Mouse (Mus musculus) forebrain, postnatal 0 days (tissue): ENCODE measurements around the gene Vmn1r4. TPM values are rescaled to one million over a fixed set of nuclear protein-coding genes. Genes with fewer than 3 reads are reported as not detected.

Experiments used
- ATAC-seq: fragments of 200-750 bp; cut with Nextera tagmentation; 2 replicates; pipeline ENCODE4 v1.8.0; 2017; ENCODE audit warnings: mild to moderate bottlenecking, moderate library complexity
- DNase-seq: peaks from one replicate; pipeline ENCODE4 v3.0.0-alpha.2; 2015
- H3K27ac ChIP-seq: fragments of 300-500 bp; sonication (generic); 2 replicates; pipeline ENCODE4 v1.5.1; 2014; ENCODE audit warnings: low read depth, mild to moderate bottlenecking, antibody characterized with exemption, low read length, moderate library complexity, mixed read lengths
- H3K27me3 ChIP-seq: fragments of 300-500 bp; sonication (generic); 2 replicates; pipeline ENCODE4 v1.6.1; 2014; ENCODE audit warnings: mild to moderate bottlenecking, low read length, mixed read lengths; ENCODE audit not compliant: insufficient read depth
- H3K36me3 ChIP-seq: fragments of 300-500 bp; sonication (generic); 2 replicates; pipeline ENCODE4 v1.6.1; 2014; ENCODE audit warnings: mild to moderate bottlenecking, moderate library complexity; ENCODE audit not compliant: insufficient read depth
- H3K4me1 ChIP-seq: fragments of 300-500 bp; sonication (generic); 2 replicates; pipeline ENCODE4 v1.6.1; 2014; ENCODE audit warnings: antibody characterized with exemption; ENCODE audit not compliant: insufficient read depth
- H3K4me2 ChIP-seq: fragments of 300-500 bp; sonication (generic); 2 replicates; pipeline ENCODE4 v1.6.1; 2014; ENCODE audit warnings: low read depth, mild to moderate bottlenecking, moderate library complexity
- H3K4me3 ChIP-seq: fragments of 300-500 bp; sonication (generic); 2 replicates; pipeline ENCODE4 v1.5.1; 2014; ENCODE audit warnings: low read depth, low read length, mixed read lengths
- H3K9ac ChIP-seq: fragments of 300-500 bp; sonication (generic); 2 replicates; pipeline ENCODE4 v1.6.1; 2014; ENCODE audit warnings: mild to moderate bottlenecking
- H3K9me3 ChIP-seq: fragments of 300-500 bp; sonication (generic); 2 replicates; pipeline ENCODE4 v1.6.1; 2016; ENCODE audit warnings: low read length
- CTCF ChIP-seq: sonication (generic); IDR thresholded peaks from 2 replicates; pipeline ENCODE4 v1.5.1; 2016; ENCODE audit warnings: antibody characterized with exemption, control low read depth, low read depth
- WGBS: fragments of 180-500 bp; shearing (Covaris S2); extraction: QIAGEN DNeasy Blood & Tissue Kit; methylation state at CpG from one replicate; pipeline ENCODE4 v1.1.7; 2014; 5-methylcytosine and 5-hydroxymethylcytosine counted together
- polyA plus RNA-seq: library from polyadenylated mRNA; unstranded; fragments of >200 nt; fragmentation: Nextera tagmentation; extraction: Ambion mirVana; gene quantifications from 2 replicates; pipeline ENCODE4 v1.2.1, GENCODE M21; 2015
- total RNA-seq: library from RNA; depleted of rRNA; stranded (reverse); fragments of >200 nt; gene quantifications from 2 replicates; pipeline ENCODE4 v1.2.3, GENCODE M21; 2014

Vmn1r4 gene
- total and polyA plus RNA-seq, 2 experiments from 2014 or later, result 0.73 to 1.00 TPM

GRCm38 (mm10) chr6:56916279-56916678 is 7.5 kb upstream of the Vmn1r4 start:
- Histone ChIP-seq H3K36me3 (no peaks in the 10 kb centered on the region), H3K9ac (no peak overlapping the region), H3K9me3 (no peaks in the 10 kb centered on the region), H3K4me1 (no peaks in the 10 kb centered on the region), H3K4me3 (no peak overlapping the region), H3K4me2 (no peak overlapping the region), H3K27me3 (no peaks in the 10 kb centered on the region), H3K27ac (no peak overlapping the region)
- 95% methylated on average over 2 of the region's 2 CpGs for WGBS
- TF ChIP-seq CTCF, result no peak
- no peak for DNase-seq
- no peak for ATAC-seq

GRCm38 (mm10) chr6:56917578-56918368 is 6.0 kb upstream of the Vmn1r4 start:
- H3K4me2 ChIP-seq, result no peak overlapping the region
- no peak for TF ChIP-seq CTCF

DNA sequence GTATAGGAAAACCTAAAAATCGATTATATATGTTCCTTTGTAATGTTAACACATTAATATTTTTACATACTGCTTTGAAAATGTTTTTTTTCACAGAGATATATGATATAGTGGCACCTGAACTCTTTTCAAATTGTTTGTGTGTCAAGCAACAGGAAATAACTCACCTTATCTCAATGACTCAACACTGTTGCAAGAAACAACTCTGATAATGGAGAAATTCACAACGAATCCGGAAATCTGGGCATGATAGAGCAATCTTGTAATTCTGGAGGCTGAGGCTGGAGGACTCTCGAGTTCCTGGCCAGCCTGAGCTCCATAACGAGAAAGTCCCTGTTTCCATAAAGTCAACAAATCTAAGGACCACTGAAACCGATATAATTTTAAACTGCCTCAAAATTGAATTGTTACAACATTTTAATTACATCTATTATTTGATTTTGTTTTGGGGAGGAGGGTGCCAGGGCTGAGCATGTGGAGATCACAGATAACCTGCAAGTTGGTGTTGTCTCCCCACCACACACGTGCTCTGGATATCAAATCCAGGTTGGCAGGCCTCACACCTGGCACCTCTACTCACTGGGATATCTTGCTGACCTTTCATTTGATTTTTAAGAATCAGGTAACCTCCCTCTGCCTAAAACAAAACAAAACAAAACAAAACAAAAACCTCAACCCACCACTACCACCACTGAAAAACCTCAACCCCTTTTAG is 4.3 kb upstream of the Vmn1r4 start:
- H3K36me3 ChIP-seq, result no peaks in the 10 kb centered on the region
- H3K9ac ChIP-seq, result no peak overlapping the region
- H3K27me3 ChIP-seq, result no peaks in the 10 kb centered on the region
- no peak overlapping the region for H3K27ac ChIP-seq
- TF ChIP-seq CTCF, result no peak
- no peak overlapping the region for H3K4me2 ChIP-seq
- no peak for DNase-seq
- H3K9me3 ChIP-seq, result no peaks in the 10 kb centered on the region
- 91% methylated on average over 7 of the region's 7 CpGs for WGBS
- H3K4me1 ChIP-seq, result peaks cover 11% of the 10 kb centered on the region; the same call in 1 of the 2 replicates
- no peak overlapping the region for H3K4me3 ChIP-seq
- ATAC-seq, result no peak

More at GRCm38 (mm10) chr6:56917578-56918368, 6.0 kb upstream of the Vmn1r4 start:
- 80% methylated on average over 12 of the region's 12 CpGs for WGBS
- no peak for DNase-seq
- H3K36me3 ChIP-seq, result no peaks in the 10 kb centered on the region
- peaks cover 7% of the 10 kb centered on the region; the same call in 1 of the 2 replicates for H3K4me1 ChIP-seq
- no peak overlapping the region for H3K27ac ChIP-seq
- H3K9me3 ChIP-seq, result no peaks in the 10 kb centered on the region
- H3K27me3 ChIP-seq, result no peaks in the 10 kb centered on the region
- ATAC-seq, result no peak
- no peak overlapping the region for H3K9ac ChIP-seq
- H3K4me3 ChIP-seq, result no peak overlapping the region

DNA sequence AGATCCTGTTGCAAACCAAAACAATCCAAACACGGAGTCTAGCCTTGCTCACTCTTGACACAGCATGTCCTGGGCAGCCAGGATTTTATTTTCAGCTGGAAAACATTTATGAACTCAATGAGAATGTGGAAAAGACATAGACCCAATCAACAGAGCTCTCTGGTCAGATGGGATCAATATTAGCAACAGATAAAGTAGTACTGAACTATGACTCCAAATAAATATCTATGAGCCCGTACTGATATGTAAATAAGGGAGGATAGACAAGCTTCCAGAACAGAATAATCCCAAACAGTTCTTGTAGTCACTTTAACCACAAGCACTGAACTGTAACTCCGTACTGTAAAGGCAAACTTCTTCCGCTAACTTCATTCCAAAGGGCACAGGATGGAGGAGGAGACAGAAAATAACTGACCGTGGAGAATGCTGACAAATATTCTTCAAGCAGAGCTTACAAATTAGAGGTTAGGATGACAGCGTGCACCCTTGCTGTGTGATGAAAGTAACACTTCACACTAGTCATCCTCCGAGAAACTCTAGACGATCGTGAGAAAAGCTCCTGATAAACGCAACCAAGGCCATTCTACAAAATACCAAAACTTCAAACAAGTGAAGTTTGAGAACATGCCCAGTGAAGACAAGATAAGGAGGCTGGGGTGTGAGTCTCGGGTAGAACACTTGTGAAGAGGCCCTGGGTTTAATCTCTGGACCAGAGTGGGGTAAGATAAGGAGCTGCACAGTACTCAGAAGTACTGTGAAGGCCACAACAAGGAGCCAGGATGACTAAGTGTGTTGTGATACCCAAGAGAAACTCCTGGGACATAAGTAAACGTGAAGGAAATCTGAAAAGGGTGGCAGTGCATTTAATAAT is 3.4 kb upstream of the Vmn1r4 start:
- no peaks in the 10 kb centered on the region for H3K36me3 ChIP-seq
- no peak overlapping the region for H3K27ac ChIP-seq
- no peak overlapping the region for H3K4me3 ChIP-seq
- 84% methylated on average over 12 of the region's 12 CpGs for WGBS
- no peak overlapping the region for H3K4me2 ChIP-seq
- TF ChIP-seq CTCF, result no peak
- H3K4me1 ChIP-seq, result peaks cover 13% of the 10 kb centered on the region; the same call in 1 of the 2 replicates
- no peaks in the 10 kb centered on the region for H3K27me3 ChIP-seq
- no peak overlapping the region for H3K9ac ChIP-seq
- ATAC-seq, result no peak
- no peaks in the 10 kb centered on the region for H3K9me3 ChIP-seq
- DNase-seq, result no peak

- Histone ChIP-seq H3K27me3 (no peaks in the 10 kb centered on the region), H3K4me3 (peak overlapping the region; percentile 88), H3K36me3 (no peaks in the 10 kb centered on the region), H3K4me2 (peak overlapping the region; percentile 61), H3K9me3 (no peaks in the 10 kb centered on the region), H3K27ac (peak overlapping the region; percentile 91), H3K4me1 (peaks cover 13% of the 10 kb centered on the region; the same call in 1 of the 2 replicates), H3K9ac (peak overlapping the region; percentile 88)
- under 1% methylated on average over 25 of the region's 25 CpGs for WGBS
- no peak for TF ChIP-seq CTCF
- ATAC-seq (no peak), DNase-seq (no peak)
These were observed 487 bp upstream of the Vmn1r4 start for GRCm38 (mm10) chr6:56923331-56923725.

DNA sequence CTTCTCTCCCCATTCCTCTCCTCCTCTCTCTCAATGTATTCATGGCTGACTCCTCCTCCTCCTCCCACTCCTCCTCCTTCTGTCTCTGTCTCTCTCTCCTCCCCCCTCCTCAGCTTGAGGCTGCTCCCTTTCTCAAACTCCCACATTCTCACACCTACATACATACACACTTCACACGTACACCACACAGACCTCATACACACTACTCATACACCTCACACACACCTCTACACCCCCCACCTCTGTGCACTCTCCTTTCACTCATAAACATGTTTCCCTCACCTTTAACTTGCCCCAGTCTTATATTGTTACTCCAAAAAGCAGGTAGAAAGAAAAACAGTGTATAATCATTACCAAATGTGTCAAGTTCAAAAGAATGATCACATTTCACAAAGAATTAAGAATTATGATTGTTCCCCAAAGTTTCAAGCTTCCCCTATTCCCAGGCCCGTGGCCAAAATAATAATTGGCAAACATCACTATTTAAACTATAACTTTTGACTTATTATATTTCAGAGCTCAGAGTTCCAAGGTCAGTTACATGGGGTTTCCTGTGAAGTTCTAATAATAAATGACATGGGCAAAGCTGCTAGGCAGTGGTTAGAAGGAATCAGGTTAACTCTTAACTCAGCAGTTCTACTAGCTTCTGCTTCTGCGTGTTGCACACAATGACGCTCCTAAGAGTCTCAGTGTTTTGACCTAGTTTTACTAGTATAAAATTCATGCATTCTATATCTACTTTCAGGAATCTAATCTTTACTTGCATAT is 8.0 kb downstream of the Vmn1r4 start:
- Histone ChIP-seq H3K9me3 (no peaks in the 10 kb centered on the region), H3K36me3 (no peaks in the 10 kb centered on the region), H3K9ac (no peak overlapping the region), H3K4me2 (no peak overlapping the region), H3K4me3 (no peak overlapping the region), H3K27me3 (no peaks in the 10 kb centered on the region), H3K27ac (no peak overlapping the region), H3K4me1 (no peaks in the 10 kb centered on the region)
- DNase-seq, result no peak
- 80% methylated on average over 4 of the region's 4 CpGs for WGBS
- TF ChIP-seq CTCF, result no peak
- ATAC-seq, result no peak
